Mouse (Mus musculus): ENCODE results near the gene Gcm2.

The Gcm2 gene

DNA sequence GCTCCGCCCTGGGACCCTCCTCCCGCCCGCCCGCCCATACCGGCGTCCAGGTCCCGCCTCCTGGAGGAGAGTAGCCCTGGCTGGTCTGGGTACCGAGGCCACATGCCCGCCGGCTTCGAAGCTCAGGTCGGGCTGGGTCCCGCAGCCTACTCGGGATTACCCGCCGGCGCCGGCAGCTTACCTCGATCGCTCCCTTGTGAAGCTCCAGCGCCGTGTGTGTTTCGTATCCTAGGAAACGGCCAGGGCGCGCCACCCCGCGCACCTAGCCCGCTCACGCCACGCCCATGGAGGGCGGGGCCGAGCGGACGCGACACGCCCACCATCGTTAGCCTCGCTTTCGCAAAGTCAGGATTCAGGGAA lies 31.4 kb downstream of the Gcm2 start, which contains the start of gene Mak:
TSS of gene Mak (minus strand) at position 286 of the 360 bp plus-strand sequence.
- DNase-seq, result peak; percentile 38 to 47

DNA sequence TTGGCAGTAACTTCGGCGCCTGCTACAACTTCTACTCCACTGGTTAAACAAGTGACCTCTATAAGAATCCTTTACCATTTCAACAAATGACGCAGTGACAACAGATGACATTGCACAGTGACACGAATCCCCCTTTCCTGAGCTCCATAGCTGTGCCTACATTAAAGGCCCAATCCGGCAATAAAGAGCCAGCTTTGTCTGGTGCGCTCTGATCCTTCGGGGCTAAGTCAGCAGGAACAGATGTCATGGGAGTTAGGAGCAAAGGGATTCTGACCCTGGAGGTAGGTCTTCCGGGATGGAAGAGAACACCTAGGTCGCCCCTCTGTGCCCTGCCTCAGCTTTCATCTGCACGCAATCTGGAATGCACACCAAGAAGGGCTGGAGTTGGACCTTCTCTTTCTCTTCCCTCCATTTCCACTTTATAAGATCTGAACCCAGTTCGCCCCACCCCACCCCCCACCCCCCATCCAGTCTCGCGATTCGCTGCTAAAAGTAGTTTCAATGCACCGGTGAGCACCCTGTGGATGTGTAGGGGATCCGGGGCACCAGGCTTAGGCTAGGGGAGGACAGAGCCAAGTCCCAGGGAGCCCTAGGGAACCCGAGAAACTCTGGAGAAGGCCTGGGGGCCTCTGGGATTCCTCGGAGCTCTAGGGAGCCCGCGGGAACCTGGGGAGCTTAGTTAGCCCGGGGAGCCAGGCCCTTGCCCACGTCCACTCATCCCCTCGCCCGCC lies 32.0 kb downstream of the Gcm2 start:
- DNase-seq, result peak in 1 of 2 experiments; percentile 4

DNA sequence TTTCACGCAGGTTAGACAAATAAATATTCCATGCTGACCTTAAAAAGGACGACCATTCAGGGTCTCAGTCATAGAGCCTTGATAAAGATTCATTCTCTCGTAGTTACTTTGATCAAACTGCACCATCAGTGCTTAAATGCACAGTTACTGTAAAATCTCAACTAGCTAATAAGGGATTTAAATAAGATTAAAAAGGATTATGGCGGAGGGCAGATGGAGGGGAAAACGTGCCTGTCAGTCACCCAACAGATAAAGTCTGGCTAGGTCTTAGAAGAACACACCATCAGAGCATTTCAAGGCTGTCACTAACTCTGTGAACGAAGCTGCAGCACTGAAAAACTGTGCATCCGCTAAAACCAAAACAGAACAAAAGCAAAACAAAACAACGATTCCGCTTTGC lies 32.9 kb downstream of the Gcm2 start:
- no peak for DNase-seq

DNA sequence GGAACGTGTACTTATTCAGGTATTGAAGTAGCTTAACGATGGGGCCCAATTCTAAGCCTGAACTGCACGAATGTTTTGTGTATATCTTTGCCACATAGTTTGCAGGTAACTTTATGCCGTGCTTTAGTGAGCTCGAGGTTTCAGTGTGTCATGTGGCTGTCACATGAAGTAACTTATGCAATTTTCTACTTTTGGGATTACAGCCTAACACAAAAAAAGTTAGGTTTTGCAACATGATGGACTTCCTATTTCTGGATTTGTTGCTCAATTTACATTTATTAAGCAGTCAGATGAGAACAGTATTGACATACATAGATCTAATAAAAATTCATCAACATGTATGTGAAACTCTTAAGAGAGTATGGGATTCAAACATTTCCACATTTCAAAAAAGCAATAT lies 37.0 kb downstream of the Gcm2 start:
- no peak for DNase-seq

DNA sequence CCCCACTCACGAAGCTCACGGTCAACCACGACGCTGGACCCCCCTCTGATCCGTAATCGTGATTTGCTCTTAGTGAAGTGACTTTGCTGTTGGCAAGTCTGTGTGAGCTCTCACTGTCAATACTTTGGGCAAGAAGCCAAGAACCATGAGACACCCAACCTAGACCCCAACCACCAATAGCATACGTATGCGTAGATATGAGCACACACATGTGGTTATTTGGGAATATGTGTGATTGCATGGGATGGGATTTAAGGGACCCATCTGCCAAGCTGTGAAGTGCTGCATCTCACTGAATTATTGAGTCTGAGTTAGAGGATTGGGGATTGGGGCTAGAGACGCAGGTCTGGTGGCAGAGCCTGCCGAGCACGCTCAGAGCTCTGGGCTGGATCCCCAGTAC lies 39.2 kb downstream of the Gcm2 start:
- no peak for DNase-seq

DNA sequence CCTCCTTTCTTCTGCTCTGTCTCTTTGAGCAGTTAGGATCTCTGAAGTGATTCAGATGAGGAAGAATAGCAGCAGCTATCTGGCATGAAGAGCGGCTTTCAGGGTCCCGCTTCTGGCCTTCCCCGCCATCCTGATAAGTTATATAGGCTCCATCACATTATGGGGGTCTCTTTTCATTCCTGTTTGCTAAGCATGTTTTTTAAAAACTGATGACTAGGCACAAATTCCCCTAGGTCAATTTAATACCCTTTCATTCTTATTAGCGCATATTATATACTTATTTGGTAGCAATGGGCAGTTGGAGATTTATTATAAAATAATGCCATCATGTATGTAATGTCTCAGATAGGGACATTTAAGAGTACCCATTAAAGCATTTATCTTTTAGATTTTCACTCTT lies 43.2 kb downstream of the Gcm2 start:
- no peak for DNase-seq

DNA sequence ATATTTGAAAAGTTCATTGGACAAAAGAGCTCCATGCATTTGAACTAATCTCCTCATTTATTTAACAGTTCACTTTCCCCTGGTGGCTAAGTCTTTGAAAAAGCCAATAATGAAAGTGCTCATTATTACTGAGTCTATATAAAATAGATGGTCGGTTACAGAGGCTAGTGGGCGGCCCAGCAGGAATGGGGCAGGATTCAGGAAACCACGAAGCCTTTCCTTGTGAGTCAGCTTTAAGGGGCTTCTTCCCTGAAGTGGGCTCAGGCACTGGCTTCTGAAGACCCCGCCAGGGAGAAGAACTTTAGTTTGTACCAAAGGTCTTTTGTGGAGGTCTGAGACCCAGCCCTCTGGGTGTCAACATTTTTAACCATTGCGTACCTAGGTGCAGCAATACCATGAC lies 58.9 kb downstream of the Gcm2 start:
- no peak for DNase-seq
